Mouse (Mus musculus) embryonic facial prominence, embryonic 11.5 days (tissue): Measurements from ENCODE around the gene Zbp1. TPM values are rescaled to one million over a fixed set of nuclear protein-coding genes. Genes with fewer than 3 reads are reported as not detected.

ENCODE experiments used
- ATAC-seq: fragments of 200-750 bp; cut with Nextera tagmentation; replicated peaks from 2 replicates; pipeline ENCODE4 v1.8.0; 2017; ENCODE audit warnings: low read depth; ENCODE audit not compliant: insufficient number of reproducible peaks, low FRiP score, low TSS enrichment
- DNase-seq: peaks from one replicate; pipeline ENCODE4 v3.0.0-alpha.2; 2015; ENCODE audit warnings: low spot score
- H3K27ac ChIP-seq: fragments of 300-500 bp; sonication (generic); replicated peaks from 2 replicates; pipeline ENCODE4 v1.5.1; 2014; ENCODE audit warnings: mild to moderate bottlenecking, low read depth, low read length, control low read depth
- H3K27me3 ChIP-seq: fragments of 300-500 bp; sonication (generic); 2 replicates; pipeline ENCODE4 v1.6.1; 2014; ENCODE audit warnings: mild to moderate bottlenecking, low read length, moderate library complexity, mixed read lengths; ENCODE audit not compliant: control insufficient read depth, insufficient read depth
- H3K36me3 ChIP-seq: fragments of 300-500 bp; sonication (generic); replicated peaks from 2 replicates; pipeline ENCODE4 v1.6.1; 2014; ENCODE audit warnings: low read depth, mild to moderate bottlenecking, low read length, moderate library complexity, mixed read lengths; ENCODE audit not compliant: control insufficient read depth, insufficient read depth
- H3K4me1 ChIP-seq: fragments of 300-500 bp; sonication (generic); 2 replicates; pipeline ENCODE4 v1.6.1; 2014; ENCODE audit warnings: low read length, mixed read lengths; ENCODE audit not compliant: control insufficient read depth, insufficient read depth
- H3K4me2 ChIP-seq: fragments of 300-500 bp; sonication (generic); 2 replicates; pipeline ENCODE4 v1.6.1; 2014; ENCODE audit warnings: low read depth, mild to moderate bottlenecking, control low read depth, low read length, moderate library complexity
- H3K4me3 ChIP-seq: fragments of 300-500 bp; sonication (generic); 2 replicates; pipeline ENCODE4 v1.5.1; 2014; ENCODE audit warnings: low read depth, low read length, control low read depth
- H3K9ac ChIP-seq: fragments of 300-500 bp; sonication (generic); replicated peaks from 2 replicates; pipeline ENCODE4 v1.6.1; 2014; ENCODE audit warnings: mild to moderate bottlenecking, control low read depth, low read length
- H3K9me3 ChIP-seq: fragments of 300-500 bp; sonication (generic); replicated peaks from 2 replicates; pipeline ENCODE4 v1.6.1; 2016; ENCODE audit warnings: mild to moderate bottlenecking, low read length, inconsistent platforms, mixed read lengths; ENCODE audit not compliant: control insufficient read depth
- WGBS: fragments of 180-500 bp; shearing (Covaris S2); extraction: QIAGEN DNeasy Blood & Tissue Kit; methylation state at CpG from one replicate; pipeline ENCODE4 v1.1.7; 2014; 5-methylcytosine and 5-hydroxymethylcytosine counted together
- polyA plus RNA-seq: library from polyadenylated mRNA; unstranded; fragments of >200 nt; fragmentation: Nextera tagmentation; extraction: Ambion mirVana; gene quantifications from 2 replicates; pipeline ENCODE4 v1.2.1, GENCODE M21; 2014

Zbp1 gene
- polyA plus RNA-seq, 1 experiment from 2014 or later = not detected

GRCm38 (mm10) chr2:173171956-173172355, 46.8 kb downstream of the Zbp1 start:
- ATAC-seq (no peak), DNase-seq (no peak)
- 88% methylated on average over 5 of the region's 5 CpGs for WGBS
- no peaks in the 10 kb centered on the region for H3K9me3 ChIP-seq
- H3K27me3 ChIP-seq = peaks cover 5% of the 10 kb centered on the region; the same call in 1 of the 2 replicates
- H3K4me2 ChIP-seq = no peak overlapping the region
- H3K27ac ChIP-seq = no peak overlapping the region
- H3K36me3 ChIP-seq = no peaks in the 10 kb centered on the region
- H3K4me3 ChIP-seq = no peak overlapping the region
- H3K9ac ChIP-seq = peak overlapping the region; percentile 18; the same call in 1 of the 2 replicates
- H3K4me1 ChIP-seq = peaks cover 12% of the 10 kb centered on the region

- ATAC-seq (no peak), DNase-seq (peak; percentile 43)
- peak overlapping the region; percentile 31 for H3K4me2 ChIP-seq
- whole genome bisulfite sequencing = 3% methylated on average over 30 of the region's 30 CpGs
- no peak overlapping the region for H3K27ac ChIP-seq
- H3K9me3 ChIP-seq = no peaks in the 10 kb centered on the region
- no peak overlapping the region for H3K4me3 ChIP-seq
- peaks cover 12% of the 10 kb centered on the region for H3K4me1 ChIP-seq
- no peaks in the 10 kb centered on the region for H3K36me3 ChIP-seq
- peaks cover 5% of the 10 kb centered on the region; the same call in 1 of the 2 replicates for H3K27me3 ChIP-seq
- H3K9ac ChIP-seq = peak overlapping the region; percentile 35
Observed at GRCm38 (mm10) chr2:173171470-173171869, 47.3 kb downstream of the Zbp1 start.

GRCm38 (mm10) chr2:173170715-173171114, 48.0 kb downstream of the Zbp1 start:
- Histone ChIP-seq H3K4me3 (no peak overlapping the region), H3K27me3 (peaks cover 5% of the 10 kb centered on the region; the same call in 1 of the 2 replicates), H3K36me3 (no peaks in the 10 kb centered on the region), H3K4me2 (no peak overlapping the region), H3K9me3 (no peaks in the 10 kb centered on the region), H3K9ac (no peak overlapping the region), H3K4me1 (peaks cover 12% of the 10 kb centered on the region), H3K27ac (no peak overlapping the region)
- 50% methylated on average over 2 of the region's 2 CpGs for WGBS
- DNase-seq (no peak), ATAC-seq (no peak)

GRCm38 (mm10) chr2:173170081-173170480, 48.6 kb downstream of the Zbp1 start:
- WGBS = 66% methylated on average over 2 of the region's 2 CpGs
- Histone ChIP-seq H3K4me2 (no peak overlapping the region), H3K36me3 (no peaks in the 10 kb centered on the region), H3K27ac (no peak overlapping the region), H3K9me3 (no peaks in the 10 kb centered on the region), H3K4me3 (no peak overlapping the region), H3K27me3 (peaks cover 5% of the 10 kb centered on the region; the same call in 1 of the 2 replicates), H3K4me1 (peaks cover 12% of the 10 kb centered on the region), H3K9ac (no peak overlapping the region)
- ATAC-seq (no peak), DNase-seq (no peak)

- Histone ChIP-seq H3K27me3 (peaks cover 5% of the 10 kb centered on the region; the same call in 1 of the 2 replicates), H3K9ac (no peak overlapping the region), H3K4me2 (no peak overlapping the region), H3K36me3 (no peaks in the 10 kb centered on the region), H3K27ac (no peak overlapping the region), H3K4me1 (peaks cover 12% of the 10 kb centered on the region), H3K9me3 (no peaks in the 10 kb centered on the region), H3K4me3 (no peak overlapping the region)
- DNase-seq (no peak), ATAC-seq (no peak)
- WGBS = 72% methylated on average over 5 of the region's 5 CpGs
Observed at GRCm38 (mm10) chr2:173168411-173168851, 50.3 kb downstream of the Zbp1 start.

GRCm38 (mm10) chr2:173165357-173165756, 53.4 kb downstream of the Zbp1 start:
- Histone ChIP-seq H3K9me3 (no peaks in the 10 kb centered on the region), H3K9ac (no peak overlapping the region), H3K4me1 (no peaks in the 10 kb centered on the region), H3K36me3 (no peaks in the 10 kb centered on the region), H3K4me2 (no peak overlapping the region), H3K27me3 (no peaks in the 10 kb centered on the region), H3K4me3 (no peak overlapping the region), H3K27ac (no peak overlapping the region)
- no peak for ATAC-seq
- no peak for DNase-seq
- WGBS = 86% methylated on average over 10 of the region's 10 CpGs

- no peak overlapping the region for H3K9ac ChIP-seq
- H3K4me1 ChIP-seq = no peaks in the 10 kb centered on the region
- H3K9me3 ChIP-seq = no peaks in the 10 kb centered on the region
- no peak overlapping the region for H3K4me2 ChIP-seq
- WGBS = 90% methylated on average over 10 of the region's 10 CpGs
- no peak overlapping the region for H3K4me3 ChIP-seq
- DNase-seq = no peak
- ATAC-seq = no peak
- no peaks in the 10 kb centered on the region for H3K27me3 ChIP-seq
- H3K36me3 ChIP-seq = no peaks in the 10 kb centered on the region
- H3K27ac ChIP-seq = no peak overlapping the region
Observed at GRCm38 (mm10) chr2:173164946-173165345, 53.8 kb downstream of the Zbp1 start.

- Histone ChIP-seq H3K9me3 (no peaks in the 10 kb centered on the region), H3K4me1 (no peaks in the 10 kb centered on the region), H3K36me3 (no peaks in the 10 kb centered on the region), H3K27me3 (no peaks in the 10 kb centered on the region), H3K4me2 (no peak overlapping the region), H3K27ac (no peak overlapping the region), H3K4me3 (no peak overlapping the region), H3K9ac (no peak overlapping the region)
- ATAC-seq (no peak), DNase-seq (peak; percentile 56)
- WGBS = 47% methylated on average over 2 of the region's 2 CpGs
Observed at GRCm38 (mm10) chr2:173164358-173164757, 54.4 kb downstream of the Zbp1 start.
